Mouse (Mus musculus) hindbrain, postnatal 0 days (tissue): ENCODE measurements around the gene Dpagt1. TPM values are rescaled to one million over a fixed set of nuclear protein-coding genes. Genes with fewer than 3 reads are reported as not detected.

Experiments used
- ATAC-seq: fragments of 200-750 bp; cut with Nextera tagmentation; 2 replicates; pipeline ENCODE4 v1.8.0; 2017; ENCODE audit warnings: mild to moderate bottlenecking, moderate TSS enrichment, moderate library complexity
- DNase-seq: peaks from one replicate; pipeline ENCODE4 v3.0.0-alpha.2; 2015; ENCODE audit warnings: low spot score
- H3K27ac ChIP-seq: fragments of 300-500 bp; sonication (generic); 2 replicates; pipeline ENCODE4 v1.5.1; 2014; ENCODE audit warnings: mild to moderate bottlenecking
- H3K27me3 ChIP-seq: fragments of 300-500 bp; sonication (generic); 2 replicates; pipeline ENCODE4 v1.6.1; 2014; ENCODE audit warnings: low read length, mixed read lengths; ENCODE audit not compliant: insufficient read depth
- H3K36me3 ChIP-seq: fragments of 300-500 bp; sonication (generic); 2 replicates; pipeline ENCODE4 v1.6.1; 2014; ENCODE audit warnings: low read length, mixed read lengths; ENCODE audit not compliant: insufficient read depth
- H3K4me1 ChIP-seq: fragments of 300-500 bp; sonication (generic); 2 replicates; pipeline ENCODE4 v1.6.1; 2014; ENCODE audit warnings: antibody characterized with exemption, low read length, mixed read lengths; ENCODE audit not compliant: insufficient read depth
- H3K4me2 ChIP-seq: fragments of 300-500 bp; sonication (generic); 2 replicates; pipeline ENCODE4 v1.6.1; 2014; ENCODE audit warnings: low read depth, mild to moderate bottlenecking, low read length, moderate library complexity, mixed read lengths
- H3K4me3 ChIP-seq: fragments of 300-500 bp; sonication (generic); 2 replicates; pipeline ENCODE4 v1.5.1; 2014; ENCODE audit warnings: low read length
- H3K9ac ChIP-seq: fragments of 300-500 bp; sonication (generic); replicated peaks from 2 replicates; pipeline ENCODE4 v1.6.1; 2014; ENCODE audit warnings: mild to moderate bottlenecking, low read length, moderate library complexity, mixed read lengths
- H3K9me3 ChIP-seq: fragments of 300-500 bp; sonication (generic); 2 replicates; pipeline ENCODE4 v1.6.1; 2016; ENCODE audit warnings: low read length, mixed read lengths
- CTCF ChIP-seq: IDR thresholded peaks from 2 replicates; pipeline ENCODE4 v1.5.1; 2016; ENCODE audit warnings: antibody characterized with exemption, control low read depth, low read depth
- WGBS: fragments of 180-500 bp; shearing (Covaris S2); extraction: QIAGEN DNeasy Blood & Tissue Kit; methylation state at CpG from one replicate; pipeline ENCODE4 v1.1.7; 2014; 5-methylcytosine and 5-hydroxymethylcytosine counted together
- polyA plus RNA-seq: library from polyadenylated mRNA; unstranded; fragments of >200 nt; fragmentation: Nextera tagmentation; extraction: Ambion mirVana; gene quantifications from 2 replicates; pipeline ENCODE4 v1.2.1, GENCODE M21; 2015
- total RNA-seq: library from RNA; depleted of rRNA; stranded (reverse); fragments of >200 nt; gene quantifications from 2 replicates; pipeline ENCODE4 v1.2.3, GENCODE M21; 2014

The Dpagt1 gene
- total and polyA plus RNA-seq, 2 experiments from 2014 or later = 24.6 to 30.9 TPM

DNA sequence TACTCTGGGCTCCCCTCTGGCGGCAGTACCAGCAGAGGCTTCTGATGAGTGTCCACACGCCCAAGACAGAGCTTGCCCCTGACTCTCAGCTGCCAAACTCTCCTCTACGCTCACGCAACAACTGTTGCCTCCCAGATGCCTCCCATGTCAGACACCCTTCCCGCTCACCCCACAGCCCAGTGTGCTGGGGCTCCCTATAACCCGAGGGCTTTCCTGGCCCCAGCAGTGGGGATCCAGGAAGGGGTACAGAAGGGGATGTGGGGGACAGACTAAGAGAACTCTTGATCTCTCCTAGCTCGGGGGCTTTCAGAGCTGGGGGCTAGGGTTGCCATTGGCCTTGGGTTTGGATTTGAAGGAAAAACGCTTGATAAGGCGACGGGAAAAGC lies 15.1 kb upstream of the Dpagt1 start:
- Histone ChIP-seq H3K36me3 (peaks cover 24% of the 10 kb centered on the region), H3K27me3 (no peaks in the 10 kb centered on the region), H3K4me1 (no peaks in the 10 kb centered on the region), H3K4me2 (no peak overlapping the region), H3K9ac (no peak overlapping the region), H3K4me3 (no peak overlapping the region), H3K9me3 (no peaks in the 10 kb centered on the region), H3K27ac (no peak overlapping the region)
- WGBS = 37% methylated on average over 10 of the region's 10 CpGs
- no peak for TF ChIP-seq CTCF
- ATAC-seq (no peak), DNase-seq (no peak)

DNA sequence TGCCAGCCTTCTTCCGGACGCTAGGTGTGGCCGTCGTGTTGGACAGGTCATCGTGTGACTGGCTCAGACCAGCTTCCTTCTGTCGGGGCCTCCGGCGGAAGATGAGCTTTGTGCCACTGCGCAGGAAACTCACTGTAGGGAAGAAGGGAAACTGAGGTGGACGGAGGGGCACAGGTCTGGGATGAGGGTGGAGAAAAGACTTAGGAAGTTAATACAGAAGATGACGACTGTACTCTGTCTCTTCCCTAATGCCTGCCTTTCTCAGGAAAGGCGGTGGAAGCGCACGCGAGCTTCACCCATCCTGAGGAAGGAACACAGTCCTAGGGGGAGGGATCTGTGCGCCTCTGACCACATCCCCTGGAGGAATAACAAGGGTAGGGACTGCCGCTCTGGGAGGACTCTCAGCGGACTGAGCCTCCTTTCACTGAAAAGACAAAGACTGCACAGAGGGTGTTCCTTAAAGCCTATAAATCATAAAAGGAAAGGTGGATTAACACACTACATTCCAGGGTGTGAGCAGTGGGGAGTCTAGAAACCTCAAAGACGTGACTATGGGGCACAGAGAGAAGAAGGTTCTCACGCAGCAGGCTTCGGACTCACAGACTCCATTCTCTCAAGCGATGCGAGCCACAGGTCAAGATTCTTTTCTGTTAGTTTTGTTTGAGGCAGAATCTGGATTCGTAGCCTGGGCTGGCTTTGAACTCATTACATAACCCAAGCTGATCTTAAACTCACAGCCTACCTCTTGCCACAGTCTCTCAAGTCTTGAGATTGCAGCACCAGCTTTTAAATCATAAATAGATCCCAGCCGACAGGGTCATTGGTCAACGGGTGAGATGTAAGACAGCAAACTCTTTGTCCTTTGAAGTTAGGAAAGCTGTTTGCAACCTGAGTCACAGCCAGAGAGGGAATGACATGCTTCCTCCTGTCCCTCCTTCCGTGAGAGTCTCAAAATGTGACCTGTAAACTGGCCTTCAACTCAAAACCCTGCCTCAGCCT lies 14.4 kb upstream of the Dpagt1 start:
- TF ChIP-seq CTCF = no peak
- DNase-seq (no peak), ATAC-seq (no peak)
- no peak overlapping the region for H3K4me3 ChIP-seq
- H3K9ac ChIP-seq = no peak overlapping the region
- H3K27ac ChIP-seq = no peak overlapping the region
- H3K36me3 ChIP-seq = peaks cover 29% of the 10 kb centered on the region
- H3K27me3 ChIP-seq = no peaks in the 10 kb centered on the region
- no peak overlapping the region for H3K4me2 ChIP-seq
- 19% methylated on average over 27 of the region's 27 CpGs for WGBS
- no peaks in the 10 kb centered on the region for H3K9me3 ChIP-seq
- no peaks in the 10 kb centered on the region for H3K4me1 ChIP-seq

DNA sequence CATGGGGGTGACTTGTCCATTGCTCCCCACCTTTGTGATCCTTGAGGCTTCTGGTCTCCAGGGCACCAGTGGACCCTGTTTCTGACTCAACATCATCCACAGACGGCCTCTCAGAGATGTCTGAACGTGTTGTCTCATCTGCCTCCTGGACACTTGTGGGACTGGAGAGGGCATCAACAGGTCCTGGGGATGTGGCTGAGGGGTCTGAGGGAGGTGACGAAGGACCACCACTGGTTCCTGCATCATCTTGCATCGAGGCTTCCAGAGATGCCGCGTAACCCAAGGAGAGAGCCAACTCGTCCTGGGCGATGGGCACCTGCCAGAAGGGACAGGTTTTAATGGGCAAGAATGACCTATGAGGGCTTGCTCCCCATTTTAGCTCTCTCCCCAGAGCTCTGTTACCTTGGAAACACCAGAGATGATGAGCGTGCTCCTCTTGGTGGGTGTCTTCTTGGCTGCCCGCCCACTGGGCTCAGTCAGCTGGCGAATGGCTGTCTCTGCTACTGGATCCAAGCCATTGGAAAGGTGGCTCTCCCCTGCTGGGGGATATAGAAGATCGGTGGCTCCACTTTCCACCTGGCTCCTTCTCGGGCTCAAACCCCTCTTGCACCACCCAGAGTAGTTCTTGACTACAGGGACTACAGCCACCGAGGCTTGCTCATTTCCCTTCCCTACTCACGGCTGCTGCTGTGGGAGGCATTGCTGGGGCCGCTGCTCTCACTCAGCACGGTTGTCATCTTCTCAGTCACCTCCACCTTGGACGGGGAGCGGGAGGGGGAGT lies 12.2 kb upstream of the Dpagt1 start:
- no peak overlapping the region for H3K4me2 ChIP-seq

DNA sequence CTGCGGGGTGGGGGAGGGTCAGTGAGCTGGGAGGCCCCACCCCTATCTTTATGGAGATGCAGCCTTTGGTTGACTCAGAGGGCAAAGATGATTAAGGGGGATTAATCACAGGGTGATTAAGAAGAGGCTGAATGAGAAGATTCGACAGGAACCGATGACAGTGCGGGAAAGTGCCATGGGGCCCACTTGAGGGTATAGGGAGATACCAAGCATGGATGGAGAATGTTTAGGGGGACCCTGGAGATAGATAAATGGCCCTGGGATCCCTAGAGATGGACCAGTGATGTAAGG lies 11.6 kb upstream of the Dpagt1 start:
- H3K27ac ChIP-seq = no peak overlapping the region
- WGBS = 52% methylated on average over 4 of the region's 4 CpGs
- no peak overlapping the region for H3K9ac ChIP-seq
- H3K9me3 ChIP-seq = no peaks in the 10 kb centered on the region
- no peak for DNase-seq
- ATAC-seq = no peak
- H3K4me2 ChIP-seq = no peak overlapping the region
- H3K27me3 ChIP-seq = no peaks in the 10 kb centered on the region
- no peak for TF ChIP-seq CTCF
- H3K4me1 ChIP-seq = peaks cover 18% of the 10 kb centered on the region
- no peak overlapping the region for H3K4me3 ChIP-seq
- H3K36me3 ChIP-seq = peaks cover 29% of the 10 kb centered on the region

More for the DNA sequence above, 12.2 kb upstream of the Dpagt1 start:
- DNase-seq (peak; percentile 57), ATAC-seq (no peak)
- Histone ChIP-seq H3K4me1 (peaks cover 13% of the 10 kb centered on the region), H3K36me3 (peaks cover 29% of the 10 kb centered on the region), H3K9me3 (no peaks in the 10 kb centered on the region), H3K27ac (no peak overlapping the region), H3K9ac (no peak overlapping the region), H3K4me3 (no peak overlapping the region), H3K27me3 (no peaks in the 10 kb centered on the region)
- no peak for TF ChIP-seq CTCF
- 52% methylated on average over 19 of the region's 19 CpGs for WGBS

DNA sequence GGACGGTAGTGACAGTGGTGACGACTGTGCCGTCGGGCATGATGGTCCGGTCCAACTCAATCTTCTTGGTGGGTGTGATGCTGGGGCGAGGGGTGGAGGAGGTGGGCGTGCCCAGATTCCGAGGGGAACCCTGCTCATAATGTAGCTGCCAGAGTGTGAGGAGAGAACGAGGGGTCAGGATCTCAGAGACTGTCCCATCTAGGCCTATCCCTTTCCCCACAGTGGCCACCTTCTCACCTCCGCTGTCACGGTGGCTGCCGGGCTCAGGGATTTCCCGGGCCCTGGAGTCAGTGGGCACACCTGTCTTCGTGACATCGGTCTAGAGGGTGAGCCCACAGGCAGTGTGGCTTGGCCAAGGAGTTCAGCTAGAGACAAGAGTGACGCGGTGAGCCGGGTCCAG lies 10.9 kb upstream of the Dpagt1 start:
- no peak for DNase-seq
- H3K27me3 ChIP-seq = no peaks in the 10 kb centered on the region
- no peak overlapping the region for H3K27ac ChIP-seq
- 96% methylated on average over 18 of the region's 18 CpGs for WGBS
- no peak for ATAC-seq
- no peak overlapping the region for H3K4me2 ChIP-seq
- H3K9ac ChIP-seq = no peak overlapping the region
- no peaks in the 10 kb centered on the region for H3K9me3 ChIP-seq
- H3K4me1 ChIP-seq = peaks cover 18% of the 10 kb centered on the region
- H3K36me3 ChIP-seq = peaks cover 29% of the 10 kb centered on the region
- no peak overlapping the region for H3K4me3 ChIP-seq
- no peak for TF ChIP-seq CTCF

DNA sequence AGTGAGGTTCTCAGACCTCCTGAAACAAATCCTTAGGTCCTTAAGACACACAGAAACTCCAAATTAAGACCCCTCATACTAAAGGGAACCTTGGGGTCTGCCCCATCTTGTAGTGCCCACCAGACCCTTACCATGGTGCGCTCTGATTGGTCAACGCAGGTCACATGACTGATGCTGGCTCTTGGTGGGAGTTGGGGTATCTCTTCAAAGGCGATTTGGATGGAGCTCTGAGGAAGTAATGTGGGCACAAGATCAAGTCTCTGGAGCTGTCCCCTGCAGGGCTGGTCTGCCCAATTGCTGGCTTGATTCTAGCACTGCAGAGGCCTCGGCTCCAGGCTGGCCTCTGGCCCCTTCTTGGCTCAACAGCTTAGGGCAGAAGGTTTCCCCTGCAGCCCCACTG lies 8.4 kb upstream of the Dpagt1 start:
- H3K27ac ChIP-seq = no peak overlapping the region
- H3K4me1 ChIP-seq = peaks cover 18% of the 10 kb centered on the region
- peak overlapping the region; percentile 88; the same call in 1 of the 2 replicates for H3K4me2 ChIP-seq
- H3K27me3 ChIP-seq = no peaks in the 10 kb centered on the region
- ATAC-seq (no peak), DNase-seq (no peak)
- no peak for TF ChIP-seq CTCF
- H3K4me3 ChIP-seq = no peak overlapping the region
- 64% methylated on average over 4 of the region's 4 CpGs for WGBS
- no peaks in the 10 kb centered on the region for H3K9me3 ChIP-seq
- peaks cover 27% of the 10 kb centered on the region for H3K36me3 ChIP-seq
- no peak overlapping the region for H3K9ac ChIP-seq
